Mouse (Mus musculus): ENCODE data around the gene Pxdn. TPM values are rescaled to one million over a fixed set of nuclear protein-coding genes. Genes with fewer than 3 reads are reported as not detected.

The Pxdn gene
- polyA plus RNA-seq, 1 experiment from 2014 or later, result 57.8 TPM

- ATAC-seq (ENCODE audit: low FRiP score, low TSS enrichment), result no peak
- 46% methylated on average over 6 of the region's 6 CpGs for WGBS
Measured at GRCm38 (mm10) chr12:30062118-30062505, 124.7 kb downstream of the Pxdn start.

More at GRCm38 (mm10) chr12:30062118-30062505, 124.7 kb downstream of the Pxdn start:
- Histone ChIP-seq H3K9ac (replicated peaks; ENCODE audit: low read length) (no peak overlapping the region), H3K27ac (replicated peaks; ENCODE audit: low read depth, low read length) (no peak overlapping the region), H3K27me3 (ENCODE audit: control insufficient read depth, insufficient read depth, low read length) (no peaks in the 10 kb centered on the region), H3K4me2 (ENCODE audit: low read length) (no peak overlapping the region), H3K4me1 (ENCODE audit: control insufficient read depth, insufficient read depth, low read length) (no peaks in the 10 kb centered on the region), H3K36me3 (ENCODE audit: control insufficient read depth, insufficient read depth, low read length) (no peaks in the 10 kb centered on the region), H3K4me3 (replicated peaks; ENCODE audit: low read depth, low read length) (no peak overlapping the region), H3K9me3 (ENCODE audit: control insufficient read depth, low read length) (no peaks in the 10 kb centered on the region)
- DNase-seq, result no peak

Other genes with a start within 250 kb of the Pxdn start
- gene Tpo, start 195.0 kb downstream of the Pxdn start, polyA plus RNA-seq (2014; fragmentation: Nextera tagmentation; extraction: Ambion mirVana), result 0.14 and 0.35 TPM in 2 replicates

Measured in midbrain, embryonic 14.5 days (tissue).